Comparison of ENCODE assay signal across 8 mouse cellular contexts in the genomic region with DNA sequence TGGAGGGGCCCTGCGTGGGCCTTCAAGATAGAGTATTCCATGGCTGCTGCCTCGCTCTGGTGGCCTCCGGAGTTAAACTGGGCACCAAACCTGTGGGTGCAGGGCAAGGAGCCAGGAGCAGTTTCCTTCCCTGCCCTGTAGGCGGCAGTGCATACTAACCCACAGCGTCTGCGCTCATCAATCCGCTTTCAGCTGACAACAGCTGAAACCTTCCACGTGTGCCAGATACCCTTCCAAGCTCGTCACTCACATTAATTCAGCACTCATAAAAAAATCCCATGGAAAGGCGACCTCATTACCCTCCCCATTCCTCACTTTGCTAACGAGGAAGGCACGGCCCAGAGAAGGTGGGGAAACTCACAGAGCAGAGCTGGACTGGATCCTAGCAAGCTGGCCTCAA. TPM values are rescaled to one million over a fixed set of nuclear protein-coding genes. Genes with fewer than 3 reads are reported as not detected.
DNase-seq lines count a peak whose midpoint lies in the region; ATAC-seq and TF ChIP-seq lines count a peak whose summit lies in the region.

No protein-coding gene starts in this region.

- intact Hi-C loops in gastrocnemius, adult 2 months (cut with DNase I) = loop anchor here (1.0 to 5.0 kb wide), 3 partner anchors 50 to 601 kb away; partner anchors contain the start of gene Bpi

- WGBS in limb, embryonic 13.5 days = 8% methylated on average over 12 of the region's 12 CpGs
- WGBS in neural tube, embryonic 12.5 days = 10% methylated on average over 12 of the region's 12 CpGs

- H3K9me3 ChIP-seq in limb, embryonic 13.5 days = no peaks in the 10 kb centered on the region
- no peaks in the 10 kb centered on the region for H3K9me3 ChIP-seq in neural tube, embryonic 12.5 days

- ATAC-seq in limb, embryonic 13.5 days (ENCODE audit: low FRiP score, low read depth) = peak; percentile 10; the same call in 1 of the 2 replicates
- ATAC-seq in neural tube, embryonic 12.5 days (ENCODE audit: low FRiP score, low read depth) = peak; percentile 14; the same call in 1 of the 2 replicates

- no peak overlapping the region for H3K4me2 ChIP-seq in limb, embryonic 13.5 days (replicated peaks)
- no peak overlapping the region for H3K4me2 ChIP-seq in neural tube, embryonic 12.5 days (replicated peaks)

- no peak overlapping the region for H3K9ac ChIP-seq in limb, embryonic 13.5 days
- H3K9ac ChIP-seq in neural tube, embryonic 12.5 days = no peak overlapping the region

- no peak overlapping the region for H3K27ac ChIP-seq in gastrocnemius, adult 2 months
- H3K27ac ChIP-seq in limb, embryonic 13.5 days = no peak overlapping the region
- H3K27ac ChIP-seq in neural tube, embryonic 12.5 days = no peak overlapping the region

- peak overlapping the region; percentile 25; the same call in 1 of the 2 replicates for H3K4me3 ChIP-seq in gastrocnemius, adult 2 months
- no peak overlapping the region for H3K4me3 ChIP-seq in limb, embryonic 13.5 days
- no peak overlapping the region for H3K4me3 ChIP-seq in neural tube, embryonic 12.5 days

- peaks cover 37% of the 10 kb centered on the region for H3K4me1 ChIP-seq in limb, embryonic 13.5 days
- H3K4me1 ChIP-seq in neural tube, embryonic 12.5 days = 0 out of 2 replicates have a peak, but pooled peaks cover 10% of the 10 kb centered on the region

- peak; percentile 90 for TF ChIP-seq CTCF in gastrocnemius, adult 2 months (IDR thresholded peaks at IDR 0.05)

- no peaks in the 10 kb centered on the region for H3K27me3 ChIP-seq in limb, embryonic 13.5 days
- H3K27me3 ChIP-seq in neural tube, embryonic 12.5 days (replicated peaks) = no peaks in the 10 kb centered on the region

- DNase-seq in A20 (ENCODE audit: low read depth, low spot score) (peak; percentile 70), MEL-GATA-1-ER (ENCODE audit: extremely low read depth, low read depth) (peak; percentile 27)
- DNase-seq in cerebellum, postnatal 14 days = peak; percentile 94
- peak; percentile 82 for DNase-seq in gastrocnemius, adult 2 months
- DNase-seq in kidney, adult 9 months = peak; percentile 83
- peak; percentile 63 for DNase-seq in thymus, postnatal 25 days

- peaks cover 22% of the 10 kb centered on the region for H3K36me3 ChIP-seq in limb, embryonic 13.5 days
- H3K36me3 ChIP-seq in neural tube, embryonic 12.5 days = no peaks in the 10 kb centered on the region

RNA-seq across cellular contexts. Expression of gene D630003M21Rik, which starts 21.2 kb away (rescaled TPM):
- total RNA-seq in gastrocnemius, adult 2 months (2021) = 1 to 10 TPM; 1.2 to 2.2 TPM
- 16.4 and 17.4 TPM in 2 replicates for polyA plus RNA-seq in limb, embryonic 13.5 days (2015; fragmentation: Nextera tagmentation; extraction: Ambion mirVana)
- polyA plus RNA-seq in neural tube, embryonic 12.5 days (2016; fragmentation: Nextera tagmentation; extraction: Ambion mirVana) = 5.0 and 5.1 TPM in 2 replicates

RNA-seq across cellular contexts. Expression of gene Bpi, which starts 50.0 kb away (rescaled TPM):
- not detected for total RNA-seq in gastrocnemius, adult 2 months (2021)
- not detected in 2 replicates for polyA plus RNA-seq in limb, embryonic 13.5 days (2015; fragmentation: Nextera tagmentation; extraction: Ambion mirVana)
- polyA plus RNA-seq in neural tube, embryonic 12.5 days (2016; fragmentation: Nextera tagmentation; extraction: Ambion mirVana) = not detected in 2 replicates

Comparison
In these comparisons a context has a peak if more than half of its experiments do, and no peak if none do; other contexts are left out.
1. DNase-seq: peak in every context shown above with its lines; median percentile 94 in cerebellum, postnatal 14 days; 83 in kidney, adult 9 months; 82 in gastrocnemius, adult 2 months; 70 in A20; 63 in thymus, postnatal 25 days; 27 in MEL-GATA-1-ER.